Mouse (Mus musculus): ENCODE measurements around the gene Cyp17a1.

The Cyp17a1 gene

GRCm38 (mm10) chr19:46642136-46642753 is 30.7 kb downstream of the Cyp17a1 start:
- no peak for DNase-seq (ENCODE audit: low spot score in 2 of 2)

- DNase-seq (ENCODE audit: low spot score in 2 of 2) = no peak
Measured at GRCm38 (mm10) chr19:46641420-46642085, 31.4 kb downstream of the Cyp17a1 start.

- no peak for DNase-seq (ENCODE audit: low spot score in 2 of 2)
Measured at GRCm38 (mm10) chr19:46640780-46641179, 32.2 kb downstream of the Cyp17a1 start.

GRCm38 (mm10) chr19:46639496-46639895 is 33.5 kb downstream of the Cyp17a1 start:
- no peak for DNase-seq (ENCODE audit: low spot score in 2 of 2)

- no peak for DNase-seq (ENCODE audit: low spot score in 2 of 2)
Measured at GRCm38 (mm10) chr19:46639053-46639452, 33.9 kb downstream of the Cyp17a1 start.

- no peak for DNase-seq (ENCODE audit: low spot score in 2 of 2)
Measured at GRCm38 (mm10) chr19:46637598-46637997, 35.4 kb downstream of the Cyp17a1 start.

- DNase-seq (ENCODE audit: low spot score in 2 of 2) = no peak
Measured at GRCm38 (mm10) chr19:46635766-46636165, 37.2 kb downstream of the Cyp17a1 start.

- DNase-seq (ENCODE audit: low spot score in 2 of 2) = no peak
Measured at GRCm38 (mm10) chr19:46631637-46632036, 41.3 kb downstream of the Cyp17a1 start.

- no peak for DNase-seq (ENCODE audit: low spot score in 2 of 2)
Measured at GRCm38 (mm10) chr19:46629807-46630206, 43.2 kb downstream of the Cyp17a1 start.

GRCm38 (mm10) chr19:46628403-46628802 is 44.6 kb downstream of the Cyp17a1 start:
- DNase-seq (ENCODE audit: low spot score in 2 of 2) = no peak

GRCm38 (mm10) chr19:46625519-46625918 is 47.5 kb downstream of the Cyp17a1 start:
- DNase-seq (ENCODE audit: low spot score in 2 of 2) = no peak

- DNase-seq (ENCODE audit: low spot score in 2 of 2) = no peak
Measured at GRCm38 (mm10) chr19:46625015-46625414, 48.0 kb downstream of the Cyp17a1 start.

GRCm38 (mm10) chr19:46623790-46624772 is 48.9 kb downstream of the Cyp17a1 start:
- DNase-seq (ENCODE audit: low spot score in 2 of 2) = no peak

GRCm38 (mm10) chr19:46623194-46623667 is 49.7 kb downstream of the Cyp17a1 start:
- no peak for DNase-seq (ENCODE audit: low spot score in 2 of 2)

- DNase-seq (ENCODE audit: low spot score in 2 of 2) = no peak
Measured at GRCm38 (mm10) chr19:46622659-46623193, 50.2 kb downstream of the Cyp17a1 start.

GRCm38 (mm10) chr19:46621236-46622183 is 51.5 kb downstream of the Cyp17a1 start:
- no peak for DNase-seq (ENCODE audit: low spot score in 2 of 2)

- no peak for DNase-seq (ENCODE audit: low spot score in 2 of 2)
Measured at GRCm38 (mm10) chr19:46620016-46620808, 52.8 kb downstream of the Cyp17a1 start.

GRCm38 (mm10) chr19:46619518-46619917 is 53.5 kb downstream of the Cyp17a1 start:
- no peak for DNase-seq (ENCODE audit: low spot score in 2 of 2)

GRCm38 (mm10) chr19:46619001-46619400 is 54.0 kb downstream of the Cyp17a1 start:
- DNase-seq (ENCODE audit: low spot score in 2 of 2) = no peak

- no peak for DNase-seq (ENCODE audit: low spot score in 2 of 2)
Measured at GRCm38 (mm10) chr19:46618322-46618721, 54.6 kb downstream of the Cyp17a1 start.
